Mouse (Mus musculus) brain, embryonic 14.5 days (tissue): ENCODE measurements at regions not wholly inside any gene's neighbourhood (a gene's known extent, or its start where the extent isn't known, plus 50 kb on each side); places are given as distances from the start of the nearest gene placed in this dataset.

Experiments
- CTCF ChIP-seq: fragments of 200-500 bp; IDR thresholded peaks from 2 replicates; pipeline ENCODE4 v1.5.1; 2012; ENCODE audit warnings: inconsistent platforms, mild to moderate bottlenecking, moderate library complexity, borderline replicate concordance; ENCODE audit not compliant: insufficient read depth, insufficient read length; ENCODE audit errors: extremely low read depth
- POLR2A ChIP-seq: fragments of 200-500 bp; IDR thresholded peaks from 2 replicates; pipeline ENCODE4 v1.6.1; 2012; ENCODE audit warnings: mild to moderate bottlenecking, inconsistent platforms, borderline replicate concordance; ENCODE audit not compliant: poor library complexity, insufficient read depth, insufficient read length, severe bottlenecking; ENCODE audit errors: extremely low read depth

- TF ChIP-seq CTCF (no peak), POLR2A (no peak)
These were observed 546.1 kb downstream of the Ttll7 start for GRCm38 (mm10) chr3:147398298-147398697.
